Mouse (Mus musculus) frontal cortex, postnatal 14 days (tissue): ENCODE results near the gene Slc16a10.
"Not testable (repeated sequence)": the region's sequence is repeated elsewhere in the genome, so short reads cannot be mapped to it uniquely, and the experiment has no call there.

Source experiments
- DNase-seq, 2 experiments: peaks; one replicate each; pipeline ENCODE4 v3.0.0; 2022; ENCODE audit warnings: low spot score in 2 of 2

Gene Slc16a10

DNA sequence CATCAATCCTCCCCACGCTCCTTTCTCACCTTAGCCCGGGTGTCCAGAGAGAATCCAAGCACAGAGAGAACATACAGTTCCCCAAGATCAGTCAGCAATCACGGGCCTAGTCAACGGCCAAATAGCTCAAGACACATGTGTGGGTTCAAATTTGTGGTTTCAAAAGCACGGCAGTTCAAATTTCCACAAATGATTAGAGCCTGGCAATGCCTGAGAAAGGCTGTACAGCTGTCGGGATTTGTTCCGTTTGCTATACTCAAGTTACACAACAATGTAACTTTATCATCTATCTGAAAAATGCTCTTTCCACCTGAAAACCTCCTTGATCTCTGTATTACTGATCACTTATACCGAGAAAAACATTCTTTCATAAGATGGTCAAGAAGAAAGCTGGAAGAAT, 116.5 kb downstream of the Slc16a10 start:
- no peak for DNase-seq

DNA sequence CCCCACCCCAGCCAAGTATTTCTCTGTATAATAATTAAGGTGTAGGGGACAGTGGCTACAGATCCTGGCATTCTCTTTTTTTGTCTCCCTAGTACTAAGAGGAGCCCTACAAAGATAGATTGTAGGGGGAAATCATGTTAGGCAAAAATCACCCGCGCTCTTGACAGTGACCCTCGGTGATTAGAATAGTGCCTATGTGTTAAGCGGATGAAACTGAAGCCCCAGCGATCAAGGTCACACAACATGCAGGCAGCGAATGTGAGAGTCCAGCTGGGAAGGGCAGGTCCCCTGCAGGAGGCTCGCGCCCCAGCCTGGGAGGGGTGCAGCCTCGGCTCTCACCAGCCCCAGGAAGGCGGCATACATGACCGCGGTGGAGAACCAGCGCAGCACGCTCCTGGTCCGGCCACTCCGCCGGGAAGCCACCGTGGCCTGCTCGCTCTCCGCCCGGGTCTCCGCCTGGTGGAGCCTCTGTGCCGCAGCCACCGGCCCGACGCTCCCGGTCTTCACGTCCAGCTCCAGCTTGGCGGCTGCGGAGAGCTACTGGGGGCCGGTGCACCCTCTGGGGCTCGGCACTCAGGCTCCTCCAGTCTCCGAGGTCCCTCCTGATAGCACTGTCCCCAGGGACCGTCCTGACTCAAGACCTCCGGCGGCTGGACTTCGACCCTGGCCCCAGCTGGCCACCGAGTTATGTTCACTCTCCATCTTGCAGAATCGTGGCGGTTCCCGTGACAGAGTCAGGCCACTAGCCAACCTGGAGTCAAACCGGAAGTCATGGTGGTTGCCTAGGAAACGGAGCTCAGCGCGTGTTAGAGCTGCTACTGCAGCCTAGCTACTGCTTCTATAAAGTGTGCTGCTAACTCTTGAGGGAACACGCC, 117.3 kb downstream of the Slc16a10 start, which contains the start of gene Mfsd4b1:
Gene Mfsd4b1, minus strand, starts transcription at position 715 of the 875 bp plus-strand sequence.
- peak; percentile 84 to 85 for DNase-seq

GRCm38 (mm10) chr10:40020401-40020800, 121.7 kb downstream of the Slc16a10 start:
- DNase-seq = no peak

- no peak for DNase-seq
Observed at GRCm38 (mm10) chr10:40019492-40019891, 122.6 kb downstream of the Slc16a10 start.

- DNase-seq = no peak
Observed at GRCm38 (mm10) chr10:40018261-40018860, 123.7 kb downstream of the Slc16a10 start.

GRCm38 (mm10) chr10:40009591-40009990, 132.5 kb downstream of the Slc16a10 start:
- DNase-seq = no peak

GRCm38 (mm10) chr10:40008847-40009246, 133.2 kb downstream of the Slc16a10 start:
- DNase-seq = not testable (repeated sequence)

- DNase-seq = no peak
Observed at GRCm38 (mm10) chr10:40007953-40008352, 134.1 kb downstream of the Slc16a10 start.

DNA sequence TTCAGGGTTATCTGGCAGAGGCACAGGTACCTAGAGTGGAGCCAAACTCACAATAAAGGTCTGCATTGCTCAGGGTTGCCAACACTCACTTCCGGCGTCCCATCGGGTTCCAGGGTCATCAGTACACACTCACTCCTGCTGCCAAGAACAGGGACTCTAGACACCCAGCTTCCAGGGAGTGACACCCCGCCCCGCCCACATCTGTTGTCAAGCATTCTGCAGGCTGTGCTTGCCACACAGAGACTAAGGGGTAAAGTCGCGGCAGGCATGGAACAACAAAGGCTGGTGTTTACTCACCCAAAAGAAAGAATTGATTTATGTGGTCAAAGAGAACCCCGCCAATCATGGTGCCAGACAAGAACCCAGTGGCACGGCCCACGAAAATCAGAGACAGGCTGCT, 135.1 kb downstream of the Slc16a10 start:
- no peak for DNase-seq

DNA sequence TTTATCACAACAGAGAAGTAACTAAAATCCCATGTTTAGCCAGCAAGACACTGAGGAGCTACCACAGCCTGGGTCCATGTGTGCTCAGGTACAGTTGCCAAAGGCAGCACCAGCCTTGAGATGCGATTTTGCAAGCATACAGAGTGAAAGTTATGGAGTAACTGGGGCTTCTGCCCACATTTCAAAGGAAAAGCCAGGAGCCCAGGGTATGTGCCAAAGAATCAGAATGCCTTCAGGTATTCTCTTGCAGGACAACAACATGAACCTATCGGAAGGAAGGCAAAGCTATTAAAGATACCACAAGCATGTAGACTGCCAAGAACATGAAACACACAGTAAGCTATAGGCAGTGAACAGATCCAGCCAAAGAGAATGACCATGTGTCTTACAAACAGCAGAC, 141.3 kb downstream of the Slc16a10 start:
- DNase-seq = no peak

DNA sequence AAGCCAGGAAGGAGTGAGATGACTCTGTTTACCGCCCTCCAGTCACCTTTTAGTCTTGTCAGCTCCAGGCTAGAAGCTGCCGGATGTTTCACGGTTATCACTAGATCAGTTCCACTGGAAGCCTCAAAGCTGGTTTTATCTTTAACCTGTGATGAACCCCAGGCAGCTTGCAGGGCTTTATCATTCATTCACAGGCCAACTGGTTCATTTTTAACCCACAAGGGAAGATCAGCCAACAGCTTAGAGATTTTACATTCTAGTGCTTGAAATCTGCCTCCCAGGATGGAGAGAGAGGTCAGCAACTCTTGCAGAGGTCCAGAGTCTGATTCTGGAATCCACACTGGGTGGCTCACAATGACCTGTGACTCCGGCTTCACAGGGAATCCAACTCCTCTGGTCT, 150.9 kb downstream of the Slc16a10 start:
- no peak for DNase-seq

GRCm38 (mm10) chr10:39986466-39986865, 155.6 kb downstream of the Slc16a10 start, which contains the start of gene Mfsd4b5:
Mfsd4b5 (minus strand) TSS chr10:39986646.
- DNase-seq = no peak
